Mouse (Mus musculus) CH12.LX (cell line): Measurements from ENCODE around the gene Gimap9.

Source experiments
- CTCF ChIP-seq, 2 experiments: IDR thresholded peaks in 1 of 2; conservative IDR thresholded peaks in 1 of 2; 2 replicates each; pipeline ENCODE4 v1.5.1; 2011 to 2012; ENCODE audit warnings: low read depth in 2 of 2, low read length in 2 of 2, improper control_type of control experiment in 1 of 2, inconsistent platforms in 1 of 2, mild to moderate bottlenecking in 1 of 2, moderate library complexity in 1 of 2
- HCFC1 ChIP-seq: IDR thresholded peaks from 2 replicates; pipeline ENCODE4 v1.6.1; 2012; ENCODE audit warnings: low read depth, mild to moderate bottlenecking, inconsistent platforms, low read length, improper control_type of control experiment
- MEF2A ChIP-seq: IDR thresholded peaks from 2 replicates; pipeline ENCODE4 v1.6.1; 2014; ENCODE audit warnings: low read depth, mild to moderate bottlenecking, inconsistent platforms, low read length, improper control_type of control experiment, borderline replicate concordance
- POLR2A ChIP-seq: IDR thresholded peaks from 2 replicates; pipeline ENCODE4 v1.6.1; 2011; ENCODE audit warnings: low read depth, mild to moderate bottlenecking, improper control_type of control experiment, low read length
- SIN3A ChIP-seq: IDR thresholded peaks from 2 replicates; pipeline ENCODE4 v1.6.1; 2012; ENCODE audit warnings: low read length, improper control_type of control experiment, inconsistent platforms

DNA sequence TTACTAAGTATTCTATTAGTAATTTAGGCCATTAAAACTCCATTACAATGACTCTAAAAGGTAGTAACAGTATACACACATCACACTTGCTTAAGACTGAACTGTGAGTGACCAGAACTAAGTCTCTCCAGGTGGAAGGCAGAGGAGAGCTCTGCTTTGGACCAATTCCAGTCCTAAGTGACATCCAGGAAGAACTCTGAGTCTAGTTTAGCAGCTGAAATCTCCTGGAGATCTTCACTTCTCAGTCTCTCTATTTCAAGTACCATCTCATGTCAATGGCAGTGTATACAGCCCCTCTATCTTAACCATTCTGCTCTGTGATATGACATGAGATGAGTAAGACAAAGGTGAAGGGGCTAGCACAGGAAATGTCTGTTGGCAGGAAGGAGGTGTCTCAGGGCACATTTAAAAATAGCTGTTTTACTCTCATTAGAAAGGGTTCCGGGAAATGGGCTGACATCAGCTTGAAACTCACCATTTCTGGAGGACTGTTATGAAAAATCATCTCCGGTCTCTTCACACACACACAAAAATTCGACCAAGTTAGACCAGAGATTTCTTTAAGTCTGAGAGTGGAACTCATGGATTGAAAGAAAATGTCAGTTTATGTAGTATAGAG, 5.7 kb downstream of the Gimap9 start:
- no peak; the same call in 1 of the 2 replicates for TF ChIP-seq HCFC1
- TF ChIP-seq SIN3A = 0 out of 2 replicates have a peak, but pooled peaks have one; percentile 60
- peak; percentile 37; the same call in 1 of the 2 replicates for TF ChIP-seq POLR2A
- no peak for TF ChIP-seq CTCF (conservative IDR thresholded peaks at IDR 0.05 in 1 of 2, IDR thresholded peaks at IDR 0.05 in 1 of 2; ENCODE audit: low read depth in 2 of 2, low read length in 2 of 2)
- TF ChIP-seq MEF2A = peak; percentile 98
